Mouse (Mus musculus): ENCODE measurements at regions not wholly inside any gene's neighbourhood (a gene's known extent, or its start where the extent isn't known, plus 50 kb on each side); places are given as distances from the start of the nearest gene placed in this dataset.

DNA sequence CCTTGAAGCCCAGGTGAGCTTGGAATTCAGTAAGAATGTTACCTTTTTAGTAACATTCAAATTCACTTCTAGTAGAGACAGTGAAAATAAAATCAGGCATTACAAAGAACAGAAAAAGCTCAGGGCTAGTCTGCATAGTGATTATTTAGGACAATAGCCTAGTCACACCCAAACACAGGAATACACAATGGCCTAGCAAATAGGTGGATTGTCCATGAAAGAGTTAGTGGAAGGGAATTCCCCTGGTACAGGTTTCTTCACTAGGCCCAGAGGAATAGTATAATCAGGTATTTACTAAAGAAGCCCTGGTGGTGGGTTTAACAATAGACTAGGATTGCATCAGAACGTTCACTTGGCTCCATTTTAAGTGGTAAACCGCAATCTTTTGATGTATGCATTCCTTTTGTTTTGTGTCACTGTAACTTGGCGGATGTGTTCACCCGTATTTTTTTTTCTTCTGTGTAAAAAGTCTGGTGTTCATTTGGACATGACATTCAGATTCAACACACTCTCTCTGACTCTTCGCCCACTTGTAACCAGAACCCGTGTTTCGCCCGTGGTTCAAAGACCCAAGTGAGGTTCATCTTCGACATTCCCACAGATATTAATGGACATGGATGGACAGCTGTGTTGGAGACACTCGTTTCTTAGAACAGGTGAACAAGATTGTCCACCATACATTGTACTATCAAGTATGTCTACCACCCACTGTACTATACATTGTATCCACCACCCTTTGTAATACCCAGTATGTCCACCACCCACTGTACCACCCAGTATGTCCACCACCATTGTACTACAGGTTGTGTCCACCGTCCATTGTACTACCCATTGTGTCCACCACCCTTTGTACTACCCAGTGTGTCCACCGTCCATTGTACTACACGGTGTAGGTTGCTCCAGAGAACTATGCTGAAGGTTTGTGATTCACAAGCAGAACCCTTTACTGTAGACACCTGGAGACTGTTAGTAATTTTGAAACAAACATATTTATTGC is 146.9 kb upstream of the Negr1 start:
- Histone ChIP-seq H3K4me3 (replicated peaks in 1 of 3; ENCODE audit: low read depth in 2 of 3, low read length in 2 of 3, poor library complexity in 1 of 3) (no peak overlapping the region), H3K4me1 (ENCODE audit: control insufficient read depth in 1 of 2, insufficient read depth in 2 of 2) (no peaks in the 10 kb centered on the region), H3K79me2 (replicated peaks; ENCODE audit: control insufficient read depth, extremely low read depth, insufficient read depth, poor library complexity, severe bottlenecking) (no peaks in the 10 kb centered on the region), H3K27me3 (replicated peaks) (no peaks in the 10 kb centered on the region), H3K9ac (ENCODE audit: insufficient read depth, low read depth) (no peak overlapping the region), H3K4me2 (ENCODE audit: insufficient read depth, low read depth, poor library complexity, severe bottlenecking) (no peak overlapping the region), H3K27ac (ENCODE audit: insufficient read depth, low read depth) (no peak overlapping the region), H3K36me3 (replicated peaks in 1 of 2; ENCODE audit: control insufficient read depth in 1 of 2, insufficient read depth in 1 of 2, low read length in 1 of 2) (no peaks in the 10 kb centered on the region), H3K9me3 (replicated peaks; ENCODE audit: low read length) (peaks cover 18% of the 10 kb centered on the region)
- in situ Hi-C loops (cut with MboI; ENCODE audit: low pct_ligation_motif_present, low pct_unique_long_range_greater_than_20kb, low sequenced_read_pairs) (no loop called here), dilution Hi-C loops (cut with MboI; ENCODE audit: extremely low pct_ligation_motif_present, extremely low pct_unique_long_range_greater_than_20kb, low sequenced_read_pairs) (no loop called here)
- DNase-seq (ENCODE audit: extremely low read depth): no peak
- no peak for TF ChIP-seq ZKSCAN1 (IDR thresholded peaks at IDR 0.05; ENCODE audit: borderline replicate concordance, low read depth, low read length)
- no peak for TF ChIP-seq ETS1 (conservative IDR thresholded peaks at IDR 0.05; ENCODE audit: low read depth, low read length)
- no peak for TF ChIP-seq BHLHE40 (IDR thresholded peaks at IDR 0.05; ENCODE audit: low read depth, low read length)
- no peak for TF ChIP-seq CTCF (conservative IDR thresholded peaks at IDR 0.05 in 1 of 2, IDR thresholded peaks at IDR 0.05 in 1 of 2; ENCODE audit: low read depth in 2 of 2, low read length in 2 of 2)
- TF ChIP-seq E2F4 (IDR thresholded peaks at IDR 0.05; ENCODE audit: insufficient replicate concordance, low read depth, low read length): no peak
- TF ChIP-seq ELF1 (IDR thresholded peaks at IDR 0.05; ENCODE audit: low read depth, low read length): no peak
- TF ChIP-seq EP300 (IDR thresholded peaks at IDR 0.05; ENCODE audit: low read length): no peak
- no peak for TF ChIP-seq ZC3H11A (IDR thresholded peaks at IDR 0.05; ENCODE audit: low read depth, low read length)
- TF ChIP-seq MYC (IDR thresholded peaks at IDR 0.05; ENCODE audit: low read depth, low read length): no peak
- TF ChIP-seq TCF12 (IDR thresholded peaks at IDR 0.05; ENCODE audit: low read depth, low read length): no peak
- TF ChIP-seq USF2 (conservative IDR thresholded peaks at IDR 0.05; ENCODE audit: low read depth, low read length): no peak
- TF ChIP-seq JUN (IDR thresholded peaks at IDR 0.05; ENCODE audit: insufficient read depth, low read depth, low read length): no peak
- no peak for TF ChIP-seq ZNF384 (IDR thresholded peaks at IDR 0.05; ENCODE audit: low read depth, low read length)
- TF ChIP-seq MAX (IDR thresholded peaks at IDR 0.05; ENCODE audit: low read length): no peak
- no peak for TF ChIP-seq KAT2A (IDR thresholded peaks at IDR 0.05; ENCODE audit: insufficient replicate concordance, low read length)

DNA sequence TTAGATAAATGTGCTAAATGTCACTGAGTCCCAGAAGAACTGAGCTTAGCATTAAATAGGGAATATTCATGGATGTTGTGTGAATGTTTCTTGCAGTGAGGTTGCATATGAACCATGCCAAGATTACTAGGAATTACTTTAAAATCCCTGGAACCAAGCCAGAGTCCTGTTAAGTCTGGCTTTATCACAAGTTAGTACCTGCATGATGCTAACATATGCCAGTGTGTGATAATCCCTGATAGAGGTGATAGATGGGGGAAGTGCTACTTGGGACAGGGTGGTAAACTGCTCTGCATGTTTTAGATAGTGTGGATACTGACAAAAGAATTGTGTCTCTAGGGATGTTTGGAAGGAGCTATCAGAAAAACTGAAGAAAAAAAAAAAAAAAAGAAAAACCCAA is 143.5 kb upstream of the Negr1 start:
- Histone ChIP-seq H3K36me3 (replicated peaks in 1 of 2; ENCODE audit: control insufficient read depth in 1 of 2, insufficient read depth in 1 of 2, low read length in 1 of 2) (no peaks in the 10 kb centered on the region), H3K9me3 (replicated peaks; ENCODE audit: low read length) (peaks cover 16% of the 10 kb centered on the region), H3K9ac (ENCODE audit: insufficient read depth, low read depth) (no peak overlapping the region), H3K27ac (ENCODE audit: insufficient read depth, low read depth) (no peak overlapping the region), H3K79me2 (replicated peaks; ENCODE audit: control insufficient read depth, extremely low read depth, insufficient read depth, poor library complexity, severe bottlenecking) (no peaks in the 10 kb centered on the region), H3K4me2 (ENCODE audit: insufficient read depth, low read depth, poor library complexity, severe bottlenecking) (no peak overlapping the region), H3K27me3 (replicated peaks) (no peaks in the 10 kb centered on the region), H3K4me1 (ENCODE audit: control insufficient read depth in 1 of 2, insufficient read depth in 2 of 2) (no peaks in the 10 kb centered on the region), H3K4me3 (replicated peaks in 1 of 3; ENCODE audit: low read depth in 2 of 3, low read length in 2 of 3, poor library complexity in 1 of 3) (no peak overlapping the region)
- TF ChIP-seq JUN (IDR thresholded peaks at IDR 0.05; ENCODE audit: insufficient read depth, low read depth, low read length) (no peak), NELFE (IDR thresholded peaks at IDR 0.05; ENCODE audit: low read depth, low read length) (no peak), MAFK (IDR thresholded peaks at IDR 0.05; ENCODE audit: insufficient replicate concordance, low read length) (no peak), EP300 (IDR thresholded peaks at IDR 0.05; ENCODE audit: low read length) (no peak), POLR2AphosphoS2 (IDR thresholded peaks at IDR 0.05; ENCODE audit: low read depth, low read length) (no peak), SMC3 (IDR thresholded peaks at IDR 0.05; ENCODE audit: low read depth, low read length) (no peak), KAT2A (IDR thresholded peaks at IDR 0.05; ENCODE audit: insufficient replicate concordance, low read length) (no peak)
- in situ Hi-C loops (cut with MboI; ENCODE audit: low pct_ligation_motif_present, low pct_unique_long_range_greater_than_20kb, low sequenced_read_pairs): no loop called here
- dilution Hi-C loops (cut with MboI; ENCODE audit: extremely low pct_ligation_motif_present, extremely low pct_unique_long_range_greater_than_20kb, low sequenced_read_pairs): no loop called here
- DNase-seq (ENCODE audit: extremely low read depth): no peak

Measured in CH12.LX (cell line).